Mouse (Mus musculus): ENCODE measurements at regions not wholly inside any gene's neighbourhood (a gene's known extent, or its start where the extent isn't known, plus 50 kb on each side); places are given as distances from the start of the nearest gene placed in this dataset.

DNA sequence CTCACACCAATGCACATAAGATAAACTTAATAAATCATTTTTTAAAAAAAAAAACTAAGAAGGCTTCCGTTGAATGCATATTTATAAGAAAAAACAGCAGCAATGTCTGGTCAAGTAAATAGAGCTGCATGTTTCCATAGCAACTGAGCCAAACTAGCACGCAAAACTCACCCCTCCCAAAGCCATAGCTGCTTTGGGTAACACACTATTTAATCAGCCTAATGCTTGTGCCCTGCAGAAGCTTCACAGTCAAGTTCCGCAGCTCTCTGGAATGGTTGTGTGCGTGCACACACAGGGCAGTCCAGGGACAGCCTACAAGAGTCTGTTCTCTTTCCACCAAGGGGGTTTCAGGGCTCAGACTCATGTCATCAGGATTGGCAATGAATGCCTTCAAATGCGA, 231.7 kb downstream of the Hlx start:
- TF ChIP-seq CTCF (IDR thresholded peaks at IDR 0.05; ENCODE audit: low read depth, low read length) (no peak), POLR2A (IDR thresholded peaks at IDR 0.05; ENCODE audit: borderline replicate concordance, low read depth, low read length) (no peak)

All from bone marrow macrophage, adult 2 months (primary cell).